Mouse (Mus musculus) limb, embryonic 12.5 days (tissue): ENCODE results near the gene AI464131. TPM values are rescaled to one million over a fixed set of nuclear protein-coding genes. Genes with fewer than 3 reads are reported as not detected.

Experiments
- ATAC-seq: fragments of 200-750 bp; cut with Nextera tagmentation; 2 replicates; pipeline ENCODE4 v1.8.0; 2017; ENCODE audit warnings: low read depth, moderate TSS enrichment; ENCODE audit not compliant: insufficient number of reproducible peaks, insufficient read depth, low FRiP score, low TSS enrichment
- H3K27ac ChIP-seq: fragments of 300-500 bp; sonication (generic); 2 replicates; pipeline ENCODE4 v1.5.1; 2016; ENCODE audit warnings: mild to moderate bottlenecking, moderate library complexity
- H3K27me3 ChIP-seq: fragments of 300-500 bp; sonication (generic); 2 replicates; pipeline ENCODE4 v1.6.1; 2016; ENCODE audit warnings: mild to moderate bottlenecking, moderate library complexity
- H3K36me3 ChIP-seq: fragments of 300-500 bp; sonication (generic); 2 replicates; pipeline ENCODE4 v1.6.1; 2016; ENCODE audit warnings: mild to moderate bottlenecking, moderate library complexity
- H3K4me1 ChIP-seq: fragments of 300-500 bp; sonication (generic); replicated peaks from 2 replicates; pipeline ENCODE4 v1.6.1; 2016
- H3K4me2 ChIP-seq: fragments of 300-500 bp; sonication (generic); 2 replicates; pipeline ENCODE4 v1.6.1; 2016; ENCODE audit warnings: mild to moderate bottlenecking, moderate library complexity
- H3K4me3 ChIP-seq: fragments of 300-500 bp; sonication (generic); replicated peaks from 2 replicates; pipeline ENCODE4 v1.5.1; 2016; ENCODE audit warnings: mild to moderate bottlenecking
- H3K9ac ChIP-seq: fragments of 300-500 bp; sonication (generic); replicated peaks from 2 replicates; pipeline ENCODE4 v1.6.1; 2016; ENCODE audit warnings: mild to moderate bottlenecking, moderate library complexity
- H3K9me3 ChIP-seq: fragments of 300-500 bp; sonication (generic); 2 replicates; pipeline ENCODE4 v1.6.1; 2016; ENCODE audit warnings: mild to moderate bottlenecking, moderate library complexity
- WGBS: fragments of 180-500 bp; shearing (Covaris S2); methylation state at CpG from one replicate; pipeline ENCODE4 v1.1.7; 2016; 5-methylcytosine and 5-hydroxymethylcytosine counted together
- polyA plus RNA-seq: library from polyadenylated mRNA; unstranded; fragments of >200 nt; fragmentation: Nextera tagmentation; extraction: Ambion mirVana; gene quantifications from 2 replicates; pipeline ENCODE4 v1.2.1, GENCODE M21; 2016

The AI464131 gene
- polyA plus RNA-seq, 1 experiment from 2014 or later: 2.3 TPM

- WGBS: 43% methylated on average over 3 of the region's 3 CpGs
- ATAC-seq: no peak
- peaks cover 68% of the 10 kb centered on the region for H3K27me3 ChIP-seq
Measured at GRCm38 (mm10) chr4:41494378-41494777, 8.5 kb downstream of the AI464131 start.

GRCm38 (mm10) chr4:41493464-41494116, 9.3 kb downstream of the AI464131 start:
- H3K9ac ChIP-seq: no peak overlapping the region
- H3K36me3 ChIP-seq: no peaks in the 10 kb centered on the region
- H3K4me3 ChIP-seq: no peak overlapping the region
- peaks cover 12% of the 10 kb centered on the region for H3K4me1 ChIP-seq
- peaks cover 60% of the 10 kb centered on the region for H3K27me3 ChIP-seq
- no peak for ATAC-seq
- H3K27ac ChIP-seq: no peak overlapping the region
- WGBS: 88% methylated on average over 3 of the region's 3 CpGs
- H3K9me3 ChIP-seq: no peaks in the 10 kb centered on the region
- no peak overlapping the region for H3K4me2 ChIP-seq

More at GRCm38 (mm10) chr4:41494378-41494777, 8.5 kb downstream of the AI464131 start:
- Histone ChIP-seq H3K4me1 (peaks cover 20% of the 10 kb centered on the region), H3K4me3 (no peak overlapping the region), H3K36me3 (no peaks in the 10 kb centered on the region), H3K4me2 (no peak overlapping the region), H3K9me3 (no peaks in the 10 kb centered on the region), H3K9ac (no peak overlapping the region), H3K27ac (no peak overlapping the region)

- H3K9ac ChIP-seq: no peak overlapping the region
- H3K4me1 ChIP-seq: peaks cover 6% of the 10 kb centered on the region
- 73% methylated on average over 7 of the region's 7 CpGs for WGBS
- ATAC-seq: no peak
- H3K4me3 ChIP-seq: no peak overlapping the region
- H3K27ac ChIP-seq: no peak overlapping the region
- no peak overlapping the region for H3K4me2 ChIP-seq
- no peaks in the 10 kb centered on the region for H3K36me3 ChIP-seq
- H3K27me3 ChIP-seq: peaks cover 54% of the 10 kb centered on the region
- H3K9me3 ChIP-seq: no peaks in the 10 kb centered on the region
Measured at GRCm38 (mm10) chr4:41492951-41493350, 9.9 kb downstream of the AI464131 start.

GRCm38 (mm10) chr4:41481601-41482017, 21.3 kb downstream of the AI464131 start:
- peaks cover 6% of the 10 kb centered on the region; the same call in 1 of the 2 replicates for H3K9me3 ChIP-seq
- H3K4me1 ChIP-seq: peaks cover 29% of the 10 kb centered on the region
- WGBS: 13% methylated on average over 6 of the region's 6 CpGs
- H3K4me3 ChIP-seq: no peak overlapping the region
- peak; percentile 87 for ATAC-seq
- no peak overlapping the region for H3K9ac ChIP-seq
- peaks cover 15% of the 10 kb centered on the region; the same call in 1 of the 2 replicates for H3K27me3 ChIP-seq
- 0 out of 2 replicates have a peak, but pooled peaks cover 9% of the 10 kb centered on the region for H3K36me3 ChIP-seq
- H3K4me2 ChIP-seq: peak overlapping the region; percentile 15; the same call in 1 of the 2 replicates
- H3K27ac ChIP-seq: peak overlapping the region; percentile 81

- 83% methylated on average over 8 of the region's 8 CpGs for WGBS
- Histone ChIP-seq H3K9me3 (no peaks in the 10 kb centered on the region), H3K4me3 (no peak overlapping the region), H3K4me2 (no peak overlapping the region), H3K36me3 (0 out of 2 replicates have a peak, but pooled peaks cover 9% of the 10 kb centered on the region), H3K27ac (no peak overlapping the region), H3K27me3 (peaks cover 19% of the 10 kb centered on the region; the same call in 1 of the 2 replicates), H3K4me1 (peaks cover 29% of the 10 kb centered on the region), H3K9ac (no peak overlapping the region)
- no peak for ATAC-seq
Measured at GRCm38 (mm10) chr4:41480254-41480653, 22.6 kb downstream of the AI464131 start.

- Histone ChIP-seq H3K9ac (no peak overlapping the region), H3K4me1 (peaks cover 29% of the 10 kb centered on the region), H3K9me3 (no peaks in the 10 kb centered on the region), H3K27me3 (peaks cover 15% of the 10 kb centered on the region; the same call in 1 of the 2 replicates), H3K27ac (no peak overlapping the region), H3K36me3 (0 out of 2 replicates have a peak, but pooled peaks cover 9% of the 10 kb centered on the region), H3K4me3 (no peak overlapping the region), H3K4me2 (no peak overlapping the region)
- 36% methylated on average over 1 of the region's 1 CpGs for WGBS
- ATAC-seq: no peak
Measured at GRCm38 (mm10) chr4:41479456-41479804, 23.4 kb downstream of the AI464131 start.

- peaks cover 13% of the 10 kb centered on the region; the same call in 1 of the 2 replicates for H3K27me3 ChIP-seq
- 72% methylated on average over 4 of the region's 4 CpGs for WGBS
- no peaks in the 10 kb centered on the region for H3K9me3 ChIP-seq
- no peak overlapping the region for H3K9ac ChIP-seq
- H3K36me3 ChIP-seq: 0 out of 2 replicates have a peak, but pooled peaks cover 9% of the 10 kb centered on the region
- peaks cover 29% of the 10 kb centered on the region for H3K4me1 ChIP-seq
- H3K4me3 ChIP-seq: no peak overlapping the region
- no peak for ATAC-seq
- no peak overlapping the region for H3K27ac ChIP-seq
- H3K4me2 ChIP-seq: no peak overlapping the region
Measured at GRCm38 (mm10) chr4:41478751-41479455, 24.0 kb downstream of the AI464131 start.

GRCm38 (mm10) chr4:41477648-41478160, 25.2 kb downstream of the AI464131 start:
- Histone ChIP-seq H3K27me3 (peaks cover 13% of the 10 kb centered on the region; the same call in 1 of the 2 replicates), H3K4me2 (no peak overlapping the region), H3K36me3 (0 out of 2 replicates have a peak, but pooled peaks cover 9% of the 10 kb centered on the region), H3K4me1 (peaks cover 29% of the 10 kb centered on the region), H3K4me3 (no peak overlapping the region), H3K9ac (no peak overlapping the region), H3K27ac (no peak overlapping the region), H3K9me3 (no peaks in the 10 kb centered on the region)
- 79% methylated on average over 9 of the region's 9 CpGs for WGBS
- ATAC-seq: no peak

GRCm38 (mm10) chr4:41471384-41471689, 31.5 kb downstream of the AI464131 start:
- Histone ChIP-seq H3K36me3 (no peaks in the 10 kb centered on the region), H3K9ac (no peak overlapping the region), H3K9me3 (no peaks in the 10 kb centered on the region), H3K4me2 (no peak overlapping the region), H3K27me3 (0 out of 2 replicates have a peak, but pooled peaks cover 5% of the 10 kb centered on the region), H3K4me3 (no peak overlapping the region), H3K27ac (no peak overlapping the region; the same call in 1 of the 2 replicates), H3K4me1 (peaks cover 23% of the 10 kb centered on the region)
- ATAC-seq: no peak
- WGBS: 88% methylated on average over 1 of the region's 1 CpGs

GRCm38 (mm10) chr4:41470684-41471383, 32.0 kb downstream of the AI464131 start:
- Histone ChIP-seq H3K9ac (no peak overlapping the region), H3K27ac (no peak overlapping the region; the same call in 1 of the 2 replicates), H3K4me2 (no peak overlapping the region), H3K27me3 (0 out of 2 replicates have a peak, but pooled peaks cover 5% of the 10 kb centered on the region), H3K36me3 (no peaks in the 10 kb centered on the region), H3K4me3 (no peak overlapping the region), H3K9me3 (no peaks in the 10 kb centered on the region), H3K4me1 (peaks cover 23% of the 10 kb centered on the region)
- ATAC-seq: no peak
- 36% methylated on average over 5 of the region's 5 CpGs for WGBS
